Mouse (Mus musculus) bone marrow macrophage, adult 2 months (primary cell): ENCODE results near the gene Phf11a. TPM values are rescaled to one million over a fixed set of nuclear protein-coding genes. Genes with fewer than 3 reads are reported as not detected.
"Not testable (repeated sequence)": the region's sequence is repeated elsewhere in the genome, so short reads cannot be mapped to it uniquely, and the experiment has no call there.

Experiments
- H3K27ac ChIP-seq: 2 replicates; pipeline ENCODE4 v1.5.1; 2012; ENCODE audit warnings: low read depth, low read length; ENCODE audit not compliant: insufficient read depth
- H3K4me1 ChIP-seq: 2 replicates; pipeline ENCODE4 v1.6.1; 2012; ENCODE audit warnings: low read length; ENCODE audit not compliant: control insufficient read depth, insufficient read depth
- H3K4me3 ChIP-seq: 2 replicates; pipeline ENCODE4 v1.5.1; 2012; ENCODE audit warnings: mild to moderate bottlenecking, low read length, moderate library complexity; ENCODE audit not compliant: insufficient read depth
- CTCF ChIP-seq: IDR thresholded peaks from 2 replicates; pipeline ENCODE4 v1.5.1; 2012; ENCODE audit warnings: low read depth, mild to moderate bottlenecking, low read length, moderate library complexity
- POLR2A ChIP-seq: IDR thresholded peaks from 2 replicates; pipeline ENCODE4 v1.6.1; 2012; ENCODE audit warnings: mild to moderate bottlenecking, low read depth, low read length, borderline replicate concordance
- polyA plus RNA-seq: library from polyadenylated mRNA; stranded (reverse); fragments of >200 nt; gene quantifications from 2 replicates; pipeline ENCODE4 v1.2.4, GENCODE M21; 2012; ENCODE audit not compliant: missing spikeins, insufficient read depth, insufficient read length

Gene Phf11a
- 7.0 and 7.1 TPM in 2 replicates for polyA plus RNA-seq

GRCm38 (mm10) chr14:59297391-59297790 is at the start of gene Phf11a:
Gene Phf11a (minus strand): TSS chr14:59297522.
- not testable (repeated sequence) for H3K27ac ChIP-seq, H3K4me3 ChIP-seq, H3K4me1 ChIP-seq

GRCm38 (mm10) chr14:59341189-59341588 is 43.9 kb upstream of the Phf11a start, which contains the start of gene Phf11b:
Gene Phf11b (minus strand): TSS chr14:59341351.
- not testable (repeated sequence) for H3K27ac ChIP-seq, H3K4me1 ChIP-seq
- peak within 1 kb of the TSS; percentile 43 for H3K4me3 ChIP-seq

- peaks cover 8% of the 10 kb centered on the region for H3K4me1 ChIP-seq
- TF ChIP-seq POLR2A, result no peak
- no peak for TF ChIP-seq CTCF
- H3K4me3 ChIP-seq, result no peak overlapping the region
- H3K27ac ChIP-seq, result no peak overlapping the region
These were observed 42.2 kb upstream of the Phf11a start for GRCm38 (mm10) chr14:59339541-59339940.

GRCm38 (mm10) chr14:59336056-59336455 is 38.7 kb upstream of the Phf11a start:
- not testable (repeated sequence) for H3K4me1 ChIP-seq, H3K27ac ChIP-seq, H3K4me3 ChIP-seq

GRCm38 (mm10) chr14:59330499-59330898 is 33.2 kb upstream of the Phf11a start:
- not testable (repeated sequence) for H3K4me3 ChIP-seq, H3K4me1 ChIP-seq, H3K27ac ChIP-seq

GRCm38 (mm10) chr14:59319970-59320369 is 22.6 kb upstream of the Phf11a start:
- not testable (repeated sequence) for H3K4me1 ChIP-seq, H3K27ac ChIP-seq, H3K4me3 ChIP-seq

- H3K4me3 ChIP-seq, H3K27ac ChIP-seq, H3K4me1 ChIP-seq: not testable (repeated sequence)
These were observed 21.7 kb upstream of the Phf11a start for GRCm38 (mm10) chr14:59319036-59319435.

- not testable (repeated sequence) for H3K4me1 ChIP-seq, H3K4me3 ChIP-seq, H3K27ac ChIP-seq
These were observed 5.6 kb downstream of the Phf11a start for GRCm38 (mm10) chr14:59291769-59292168.

GRCm38 (mm10) chr14:59274961-59275360 is 22.4 kb downstream of the Phf11a start:
- H3K4me3 ChIP-seq, H3K4me1 ChIP-seq: not testable (repeated sequence)

GRCm38 (mm10) chr14:59260056-59260455 is 37.3 kb downstream of the Phf11a start, which contains the start of gene Gm6904:
Gene Gm6904 (minus strand): TSS chr14:59260216.
- TF ChIP-seq POLR2A, result no peak
- no peak for TF ChIP-seq CTCF
- H3K4me1 ChIP-seq, result no peaks in the 10 kb centered on the region; the same call in 1 of the 2 replicates
- H3K27ac ChIP-seq, result no peak within 1 kb of the TSS
- peak within 1 kb of the TSS; percentile 33; the same call in 1 of the 2 replicates for H3K4me3 ChIP-seq

More at GRCm38 (mm10) chr14:59274961-59275360, 22.4 kb downstream of the Phf11a start:
- not testable (repeated sequence) for H3K27ac ChIP-seq

GRCm38 (mm10) chr14:59255861-59256260 is 41.5 kb downstream of the Phf11a start:
- not testable (repeated sequence) for H3K4me1 ChIP-seq, H3K4me3 ChIP-seq, H3K27ac ChIP-seq

GRCm38 (mm10) chr14:59250350-59250749 is 47.0 kb downstream of the Phf11a start:
- not testable (repeated sequence) for H3K27ac ChIP-seq, H3K4me1 ChIP-seq

More at GRCm38 (mm10) chr14:59250350-59250749, 47.0 kb downstream of the Phf11a start:
- H3K4me3 ChIP-seq, result not testable (repeated sequence)
